Mouse (Mus musculus): ENCODE data around the gene Obox5. TPM values are rescaled to one million over a fixed set of nuclear protein-coding genes. Genes with fewer than 3 reads are reported as not detected.
"Not testable (repeated sequence)": the region's sequence is repeated elsewhere in the genome, so short reads cannot be mapped to it uniquely, and the experiment has no call there.

Gene Obox5
- polyA plus RNA-seq (2012; rRNA removed) (not detected in 2 replicates), polyA plus RNA-seq (2014; fragmentation: Nextera tagmentation; extraction: Ambion mirVana) (not detected in 2 replicates)

- H3K4me1 ChIP-seq (ENCODE audit: control insufficient read depth, insufficient read depth, low read length); H3K4me3 ChIP-seq (replicated peaks; ENCODE audit: low read length); H3K27ac ChIP-seq (replicated peaks; ENCODE audit: low read depth, low read length); ATAC-seq (ENCODE audit: low FRiP score, low read depth); H3K9me3 ChIP-seq (ENCODE audit: control insufficient read depth, low read length); H3K9ac ChIP-seq (ENCODE audit: low read depth, low read length, severe bottlenecking); H3K4me2 ChIP-seq (replicated peaks; ENCODE audit: low read depth, low read length, severe bottlenecking); H3K27me3 ChIP-seq (ENCODE audit: control insufficient read depth, insufficient read depth, low read length); H3K36me3 ChIP-seq (ENCODE audit: control insufficient read depth, insufficient read depth, low read length); DNase-seq (ENCODE audit: low spot score): not testable (repeated sequence)
- 82% methylated on average over 2 of the region's 2 CpGs for WGBS
These were observed at the start of gene Obox5 for GRCm38 (mm10) chr7:15749831-15750230. Gene Obox5, plus strand, starts transcription at chr7:15750131.

DNA sequence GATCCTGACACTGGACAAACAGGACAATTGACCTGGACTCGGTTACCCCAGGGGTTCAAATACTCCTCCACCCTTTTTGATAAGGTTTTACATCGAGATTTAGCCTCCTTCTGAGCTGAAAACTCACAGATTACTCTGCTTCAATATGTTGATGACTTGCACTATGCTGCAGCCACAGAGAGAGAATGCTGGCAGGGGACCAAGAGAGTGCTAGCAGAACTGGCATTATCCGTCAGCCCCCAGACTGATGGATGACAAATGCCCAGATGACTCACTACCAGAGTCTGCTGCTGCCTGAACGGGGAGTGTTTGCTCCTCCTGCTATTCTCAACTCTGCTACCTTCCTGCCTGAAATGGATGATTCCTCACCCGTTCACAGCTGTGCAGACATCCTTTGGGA, 635 bp upstream of the Obox5 start:
- not testable (repeated sequence) for H3K9me3 ChIP-seq (ENCODE audit: control insufficient read depth, low read length); H3K36me3 ChIP-seq (ENCODE audit: control insufficient read depth, insufficient read depth, low read length); ATAC-seq (ENCODE audit: low FRiP score, low read depth); H3K4me3 ChIP-seq (replicated peaks; ENCODE audit: low read length); H3K4me1 ChIP-seq (ENCODE audit: control insufficient read depth, insufficient read depth, low read length); H3K9ac ChIP-seq (ENCODE audit: low read depth, low read length, severe bottlenecking); DNase-seq (ENCODE audit: low spot score); H3K27ac ChIP-seq (replicated peaks; ENCODE audit: low read depth, low read length); H3K27me3 ChIP-seq (ENCODE audit: control insufficient read depth, insufficient read depth, low read length); H3K4me2 ChIP-seq (replicated peaks; ENCODE audit: low read depth, low read length, severe bottlenecking)
- WGBS = 67% methylated on average over 5 of the region's 5 CpGs

Other genes starting within 250 kb of the Obox5 start
- gene Obox3, start 110.2 kb upstream of the Obox5 start, polyA plus RNA-seq (2012; rRNA removed) = not detected in 2 replicates
- gene Obox3, start 110.2 kb upstream of the Obox5 start, polyA plus RNA-seq (2014; fragmentation: Nextera tagmentation; extraction: Ambion mirVana) = not detected in 2 replicates
- not detected in 2 replicates for gene Obox6, start 89.5 kb downstream of the Obox5 start, polyA plus RNA-seq (2012; rRNA removed)
- gene Obox6, start 89.5 kb downstream of the Obox5 start, polyA plus RNA-seq (2014; fragmentation: Nextera tagmentation; extraction: Ambion mirVana) = not detected in 2 replicates
- gene Crx, start 129.8 kb downstream of the Obox5 start, polyA plus RNA-seq (2012; rRNA removed) = not detected in 2 replicates
- not detected in 2 replicates for gene Crx, start 129.8 kb downstream of the Obox5 start, polyA plus RNA-seq (2014; fragmentation: Nextera tagmentation; extraction: Ambion mirVana)
- gene Crxos, start 132.5 kb downstream of the Obox5 start, polyA plus RNA-seq (2012; rRNA removed) = not detected in 2 replicates
- gene Crxos, start 132.5 kb downstream of the Obox5 start, polyA plus RNA-seq (2014; fragmentation: Nextera tagmentation; extraction: Ambion mirVana) = not detected in 2 replicates
- gene Selenow, start 172.3 kb downstream of the Obox5 start, polyA plus RNA-seq (2012; rRNA removed) = 582 and 588 TPM in 2 replicates
- 1,065 and 1,091 TPM in 2 replicates for gene Selenow, start 172.3 kb downstream of the Obox5 start, polyA plus RNA-seq (2014; fragmentation: Nextera tagmentation; extraction: Ambion mirVana)
- 176 and 181 TPM in 2 replicates for gene Nop53, start 195.9 kb downstream of the Obox5 start, polyA plus RNA-seq (2012; rRNA removed)
- 192 and 210 TPM in 2 replicates for gene Nop53, start 195.9 kb downstream of the Obox5 start, polyA plus RNA-seq (2014; fragmentation: Nextera tagmentation; extraction: Ambion mirVana)
- 47.6 and 62.0 TPM in 2 replicates for gene Ehd2, start 217.4 kb downstream of the Obox5 start, polyA plus RNA-seq (2012; rRNA removed)
- gene Ehd2, start 217.4 kb downstream of the Obox5 start, polyA plus RNA-seq (2014; fragmentation: Nextera tagmentation; extraction: Ambion mirVana) = 42.5 and 49.3 TPM in 2 replicates

Measured in limb, embryonic 14.5 days (tissue).